Mouse (Mus musculus) heart, postnatal 14 days (tissue): ENCODE results near the gene Gm20696. TPM values are rescaled to one million over a fixed set of nuclear protein-coding genes. Genes with fewer than 3 reads are reported as not detected.

Experiments used
- DNase-seq, 2 experiments: peaks; one replicate each; pipeline ENCODE4 v3.0.0; 2021 to 2022
- intact Hi-C: fragments of 180-260 bp; cut with DNase I; formaldehyde crosslinking; loops from one replicate; pipeline ENCODE4 v1.15.1; 2025
- total RNA-seq, 2 experiments: library from RNA; stranded (reverse); gene quantifications; 2 replicates each; pipeline ENCODE4 v1.2.3; 2021

The Gm20696 gene
- total RNA-seq, 2 experiments from 2014 or later: 2.3 to 3.2 TPM

DNA sequence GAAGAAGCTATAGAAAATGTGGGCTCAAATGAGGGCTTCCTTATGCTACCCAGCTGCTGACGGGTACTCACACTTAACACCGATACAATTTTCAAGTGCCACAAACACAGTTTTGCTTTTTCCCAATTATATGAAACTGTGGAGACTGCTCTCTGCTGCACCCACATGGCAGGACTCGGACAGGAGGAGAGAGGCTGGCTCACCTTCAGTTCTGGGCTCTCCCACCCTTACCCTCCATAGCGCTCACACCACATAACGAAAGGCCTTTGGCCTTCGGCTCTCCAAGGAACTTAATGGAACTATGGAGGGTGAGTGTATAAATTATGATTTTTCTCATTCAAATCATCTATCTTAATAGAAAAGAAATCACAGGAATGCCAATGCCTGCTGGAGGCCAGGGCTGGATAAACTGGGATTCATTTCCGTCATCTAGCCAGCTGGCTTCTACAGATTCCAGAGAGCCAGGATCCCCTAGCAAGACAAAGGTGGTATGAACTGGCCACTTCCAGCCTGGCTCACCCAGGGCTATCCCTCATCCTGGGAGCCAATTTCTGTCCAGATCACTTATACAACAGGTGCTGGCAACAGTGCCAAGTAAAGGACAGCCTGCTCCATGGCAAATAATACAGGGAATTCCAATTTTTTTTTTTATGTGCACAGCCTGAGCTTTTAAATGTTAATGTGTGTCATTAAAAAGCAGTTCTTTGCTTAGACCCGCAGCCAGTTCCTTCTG is 36.7 kb downstream of the Gm20696 start:
- no peak for DNase-seq
- intact Hi-C loops: loop anchor here (10.0 kb wide), 1 partner anchor 1355 kb away; no protein-coding TSS in a partner anchor

DNA sequence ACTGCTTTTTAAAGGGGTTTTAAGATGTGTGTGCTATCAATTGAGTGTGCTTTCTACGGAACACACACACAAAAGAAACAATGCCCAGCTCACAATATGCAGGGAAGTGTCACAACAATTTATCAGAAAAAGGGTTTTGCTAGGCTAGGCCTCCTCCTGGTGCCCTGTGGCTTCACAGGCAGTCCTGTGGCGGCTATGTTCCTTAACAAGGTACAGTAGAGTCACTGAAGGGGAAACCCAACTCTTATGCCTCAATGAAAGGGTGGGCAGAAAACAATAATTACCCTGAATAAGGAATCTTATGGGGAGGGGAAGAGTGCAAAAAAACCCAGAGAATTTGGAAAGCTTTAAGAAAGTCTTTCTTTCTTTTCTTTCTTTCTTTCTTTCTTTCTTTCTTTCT is 40.2 kb downstream of the Gm20696 start:
- no peak for DNase-seq

DNA sequence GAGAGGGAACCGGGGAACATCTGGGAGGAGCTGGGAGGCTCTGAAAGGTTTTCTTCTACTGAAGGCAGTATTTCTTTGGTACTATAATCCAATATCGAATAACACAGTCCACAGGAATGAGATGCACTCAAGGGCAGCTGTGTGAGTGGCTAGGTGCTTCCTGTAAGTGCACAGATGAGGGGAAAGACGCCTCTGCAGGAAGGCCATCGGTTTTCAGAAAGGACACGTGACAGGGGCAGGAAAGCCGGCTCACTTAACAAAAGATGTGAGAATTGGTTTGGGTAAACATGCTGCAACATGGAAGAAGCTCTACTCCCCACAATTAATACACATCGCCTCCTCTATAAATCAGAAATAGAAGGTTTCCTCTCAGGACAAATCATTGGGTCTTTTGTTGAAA is 40.8 kb downstream of the Gm20696 start:
- intact Hi-C loops: loop anchor here (10.0 kb wide), 1 partner anchor 1351 kb away; no protein-coding TSS in a partner anchor
- no peak for DNase-seq

More for the DNA sequence above, 40.2 kb downstream of the Gm20696 start:
- intact Hi-C loops: loop anchor here (10.0 kb wide), 1 partner anchor 1352 kb away; no protein-coding TSS in a partner anchor

DNA sequence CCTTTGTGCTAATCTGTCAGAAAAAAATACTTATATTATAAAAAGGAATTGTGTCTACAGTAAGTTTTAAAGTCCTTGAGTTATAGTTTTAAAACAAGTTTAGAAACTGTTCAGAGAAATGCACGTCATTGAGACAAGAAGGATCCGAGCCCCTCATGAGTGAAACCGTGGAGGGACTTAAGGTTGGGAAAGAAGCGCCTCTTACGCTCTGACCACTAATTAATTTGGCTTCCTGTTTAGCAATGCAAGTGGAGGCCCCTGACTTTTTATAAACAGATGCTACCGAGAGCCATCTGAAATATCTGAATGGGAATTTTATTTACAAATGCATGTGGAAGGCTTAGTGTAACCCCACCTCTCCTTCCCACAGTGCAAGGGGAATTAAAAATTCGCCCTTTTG is 41.3 kb downstream of the Gm20696 start:
- no peak for DNase-seq
- intact Hi-C loops: loop anchor here (10.0 kb wide), 1 partner anchor 1351 kb away; no protein-coding TSS in a partner anchor

DNA sequence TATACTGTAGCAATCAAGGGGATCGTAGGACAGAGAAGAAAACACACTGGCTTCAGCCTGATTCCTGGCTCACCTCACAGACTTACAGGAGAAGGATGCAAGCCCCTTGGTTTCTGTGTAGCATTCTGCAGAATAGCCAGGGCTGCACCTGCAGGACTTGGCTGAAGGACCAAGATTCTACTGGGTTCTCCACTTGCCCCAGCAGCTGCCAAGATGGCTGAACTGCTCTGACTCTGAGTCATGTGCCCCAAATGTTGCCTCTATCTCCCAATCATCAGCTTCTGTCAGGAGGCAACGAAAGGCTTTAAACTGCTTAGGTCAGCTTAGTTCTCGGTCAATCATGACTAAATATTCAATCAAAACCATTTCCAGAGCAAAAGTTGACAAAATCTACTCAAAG is 42.1 kb downstream of the Gm20696 start:
- DNase-seq: no peak
- intact Hi-C loops: loop anchor here (10.0 kb wide), 1 partner anchor 1350 kb away; no protein-coding TSS in a partner anchor

DNA sequence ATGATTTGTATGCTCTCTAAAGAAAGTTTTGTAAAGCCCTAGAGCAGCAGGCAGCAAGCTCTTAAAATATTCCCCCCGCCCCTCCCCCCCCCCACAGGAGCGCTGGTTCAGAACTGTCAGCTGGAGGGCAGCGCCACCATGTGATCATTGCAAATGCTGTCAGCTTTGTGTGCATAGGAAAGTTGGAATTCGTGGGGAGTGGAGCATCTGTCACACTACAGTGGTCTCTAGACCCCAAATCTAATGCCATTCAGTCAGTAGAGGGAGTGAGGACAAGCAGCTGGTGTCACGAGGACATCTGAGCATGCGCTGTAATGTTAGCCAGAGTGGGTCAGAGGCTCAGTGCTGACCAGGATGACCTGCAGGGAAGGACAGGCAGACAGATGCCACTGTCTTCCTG is 43.0 kb downstream of the Gm20696 start:
- intact Hi-C loops: loop anchor here (10.0 kb wide), 1 partner anchor 1349 kb away; no protein-coding TSS in a partner anchor

DNA sequence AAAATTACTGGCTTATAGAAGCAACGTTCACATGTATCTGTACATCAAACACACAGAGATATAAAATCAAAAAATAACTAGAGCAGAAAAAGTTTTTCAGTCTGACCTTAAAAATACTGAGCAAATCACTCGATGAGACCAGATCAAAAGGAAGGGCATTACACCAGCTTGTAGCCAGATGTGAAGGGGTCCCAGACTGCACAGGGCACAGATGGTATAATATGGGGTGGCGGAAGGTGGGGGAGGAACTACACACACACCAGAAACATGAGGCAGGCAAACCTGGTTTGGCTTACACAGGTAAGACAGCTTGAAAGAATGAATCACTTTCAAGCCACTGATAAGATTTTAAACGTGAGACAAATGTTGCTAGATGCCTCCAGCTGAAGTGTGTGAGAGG is 45.4 kb downstream of the Gm20696 start:
- intact Hi-C loops: loop anchor here (10.0 kb wide), 1 partner anchor 1346 kb away; no protein-coding TSS in a partner anchor
- DNase-seq: no peak

More for the DNA sequence above, 43.0 kb downstream of the Gm20696 start:
- peak; percentile 27 to 37 for DNase-seq

DNA sequence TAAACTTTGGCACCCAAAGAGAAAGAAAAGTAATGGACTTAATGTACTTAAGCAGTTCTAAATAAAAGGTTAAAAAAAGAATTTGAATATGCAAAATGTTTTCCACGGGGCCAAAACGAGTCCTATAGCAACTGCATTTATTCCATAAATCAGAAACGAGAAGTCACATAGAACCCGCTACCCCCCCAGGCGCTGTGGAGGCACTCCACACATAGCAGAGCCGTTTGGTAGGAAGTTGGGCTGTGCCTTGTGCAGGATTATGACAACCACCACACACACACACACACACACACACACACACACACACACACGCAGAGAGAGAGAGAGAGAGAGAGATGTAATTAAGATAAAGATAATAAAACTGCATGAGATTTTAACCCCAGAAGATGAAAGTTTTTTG is 46.1 kb downstream of the Gm20696 start:
- intact Hi-C loops: loop anchor here (10.0 kb wide), 1 partner anchor 1346 kb away; no protein-coding TSS in a partner anchor
- DNase-seq: no peak

DNA sequence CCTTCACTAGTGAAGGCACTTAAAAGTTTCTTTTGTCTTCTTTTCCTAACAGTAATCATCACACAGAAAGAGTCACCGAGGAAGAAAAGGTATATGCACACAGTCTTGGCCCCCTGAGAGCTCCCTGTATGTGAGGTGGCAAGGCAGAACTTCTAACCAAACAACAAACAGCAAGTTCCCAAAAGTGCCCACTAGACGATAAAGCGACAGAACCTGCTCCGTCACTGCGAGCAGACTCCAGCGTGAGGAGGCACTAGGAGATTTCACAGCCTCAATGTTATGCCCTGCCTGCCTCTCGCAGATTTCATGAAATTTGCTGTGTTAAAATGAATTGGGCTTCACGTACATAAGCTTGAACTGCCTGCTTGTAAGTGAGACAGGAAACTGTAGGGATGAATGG is 46.6 kb downstream of the Gm20696 start:
- intact Hi-C loops: loop anchor here (10.0 kb wide), 1 partner anchor 1345 kb away; no protein-coding TSS in a partner anchor
- DNase-seq: no peak

DNA sequence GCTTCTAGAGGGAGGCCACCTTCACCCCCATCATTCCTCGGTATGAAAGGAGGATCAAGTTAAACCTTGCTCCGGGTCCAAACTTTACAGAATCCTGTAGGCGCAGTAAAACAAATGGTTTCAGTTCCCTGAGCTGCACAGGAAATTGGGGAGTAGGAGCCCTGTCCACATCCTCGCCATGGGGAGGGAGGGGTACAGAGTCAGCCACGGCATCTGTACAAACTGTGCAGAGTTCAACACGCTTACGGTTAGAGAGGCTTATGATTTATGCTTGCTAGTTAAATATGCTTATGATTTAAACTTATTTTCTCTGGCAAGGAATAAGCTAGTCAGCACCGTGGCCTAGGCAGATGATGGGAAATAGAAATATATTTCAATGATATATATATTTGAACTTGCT is 47.1 kb downstream of the Gm20696 start:
- DNase-seq: no peak
- intact Hi-C loops: no loop called here

DNA sequence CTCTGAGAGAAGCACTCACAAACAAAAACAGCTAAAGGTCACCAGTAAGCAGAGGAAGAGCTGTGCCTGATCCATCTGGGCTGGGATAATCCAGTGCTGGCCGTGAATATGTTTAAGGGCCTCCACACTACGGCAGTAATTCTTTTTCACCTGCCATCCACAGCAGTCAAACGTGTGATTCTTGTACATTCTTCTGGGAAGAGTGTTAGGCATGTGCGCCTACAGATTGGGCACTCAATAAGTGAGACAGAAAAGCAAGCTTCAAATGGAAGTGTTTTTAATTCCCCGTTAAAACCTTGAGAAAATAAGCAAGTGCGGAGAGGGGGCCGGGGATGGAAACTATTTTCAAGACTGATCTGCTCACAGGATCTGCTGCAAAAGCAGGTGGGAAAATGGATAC is 48.7 kb downstream of the Gm20696 start:
- DNase-seq: no peak
- intact Hi-C loops: no loop called here

DNA sequence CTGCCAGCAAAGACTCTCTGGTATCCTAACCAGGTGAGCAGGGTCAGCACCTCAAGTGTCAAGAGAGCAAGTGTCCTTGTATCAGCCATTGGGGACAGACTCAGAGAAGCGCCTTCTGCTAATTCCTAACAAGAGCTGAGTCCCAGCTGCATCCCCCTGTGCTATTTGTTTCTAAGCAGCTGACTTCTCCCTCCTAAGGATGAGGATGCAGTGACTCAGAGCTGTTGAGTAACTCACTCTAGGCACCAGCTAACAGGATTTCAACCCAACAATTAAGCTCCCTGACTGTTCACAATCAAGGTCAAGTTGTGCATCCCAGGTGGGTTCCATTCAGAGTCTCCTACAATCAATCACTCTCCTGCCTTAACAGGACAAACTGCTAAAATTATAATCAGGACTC is 49.2 kb downstream of the Gm20696 start:
- DNase-seq: no peak
- intact Hi-C loops: no loop called here

DNA sequence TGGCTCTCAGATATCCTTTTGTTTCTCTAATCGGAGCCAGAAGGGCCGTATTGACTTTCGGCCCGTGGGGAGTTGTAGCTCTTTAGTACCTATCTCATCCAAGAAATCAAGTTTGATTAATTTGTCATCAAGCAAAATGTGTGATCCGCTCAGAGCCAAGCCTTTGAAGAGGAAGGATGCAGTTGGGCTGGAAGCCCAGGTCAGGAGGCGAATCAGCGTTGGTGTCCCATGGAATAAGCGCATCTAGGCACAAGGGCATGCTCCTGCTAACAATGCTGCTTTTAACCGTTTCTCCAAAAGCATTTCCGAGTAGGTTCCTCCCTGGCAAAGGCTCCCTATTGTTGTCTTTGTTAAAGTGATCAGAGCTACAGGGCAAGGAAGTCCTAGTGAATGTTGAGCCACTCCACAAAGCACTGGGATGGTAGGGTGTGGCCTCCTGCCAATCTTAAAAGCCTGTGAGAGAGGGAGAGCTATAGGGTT is 51.3 kb downstream of the Gm20696 start:
- no peak for DNase-seq
- intact Hi-C loops: no loop called here

DNA sequence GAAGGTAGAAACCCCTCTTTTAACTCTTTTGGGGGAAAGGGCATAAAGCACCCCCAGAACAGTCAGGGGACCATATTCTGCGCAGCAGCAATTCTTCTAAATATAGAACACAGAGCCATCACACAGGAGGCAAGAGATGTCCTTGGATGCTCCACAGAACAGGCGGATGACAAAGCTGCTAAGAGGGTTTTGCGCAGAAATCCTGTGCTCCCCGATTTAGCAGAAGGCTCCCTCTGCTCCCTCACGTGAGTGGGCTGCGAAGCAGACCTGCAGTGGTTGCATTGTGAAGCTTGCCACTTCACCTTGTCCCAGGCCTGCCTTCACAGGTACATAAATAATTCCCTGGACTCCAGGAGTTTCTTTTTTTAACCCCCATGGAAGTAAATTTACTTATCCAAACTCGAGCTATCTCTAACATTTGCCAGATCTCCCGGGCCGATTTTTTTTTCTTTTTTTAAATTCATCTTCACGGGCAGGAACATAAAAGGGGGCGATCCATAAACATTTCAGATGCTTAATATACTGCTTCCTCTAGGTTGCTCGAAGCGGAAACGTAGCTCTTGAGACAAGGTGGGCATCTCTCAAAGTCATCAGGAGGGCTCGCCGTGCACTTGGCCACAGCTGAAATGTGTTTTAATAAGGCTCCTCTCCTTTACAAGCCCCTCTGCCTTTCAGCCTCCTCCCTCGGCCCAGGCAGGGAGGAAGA is 51.9 kb downstream of the Gm20696 start:
- intact Hi-C loops: no loop called here
- no peak for DNase-seq

DNA sequence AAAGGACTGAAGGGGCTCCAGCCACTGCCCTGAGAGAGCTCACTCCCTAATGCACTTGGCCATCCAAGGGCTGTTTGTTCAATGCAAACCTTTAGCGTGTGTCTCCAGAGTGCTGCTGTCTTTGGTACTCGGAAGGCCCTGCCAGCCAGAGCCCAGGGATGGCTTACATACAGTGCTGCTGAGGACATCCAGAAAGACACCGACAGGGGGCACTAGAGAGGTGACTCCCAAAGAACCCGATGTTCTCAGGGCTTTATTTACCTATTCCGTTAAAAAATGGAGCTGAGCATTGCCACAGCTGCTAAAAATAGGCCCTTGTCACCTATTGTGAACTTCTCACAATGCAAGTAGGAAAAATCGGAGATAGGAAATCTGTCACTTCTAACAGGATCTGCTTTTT is 54.7 kb downstream of the Gm20696 start:
- DNase-seq: no peak
- intact Hi-C loops: no loop called here

DNA sequence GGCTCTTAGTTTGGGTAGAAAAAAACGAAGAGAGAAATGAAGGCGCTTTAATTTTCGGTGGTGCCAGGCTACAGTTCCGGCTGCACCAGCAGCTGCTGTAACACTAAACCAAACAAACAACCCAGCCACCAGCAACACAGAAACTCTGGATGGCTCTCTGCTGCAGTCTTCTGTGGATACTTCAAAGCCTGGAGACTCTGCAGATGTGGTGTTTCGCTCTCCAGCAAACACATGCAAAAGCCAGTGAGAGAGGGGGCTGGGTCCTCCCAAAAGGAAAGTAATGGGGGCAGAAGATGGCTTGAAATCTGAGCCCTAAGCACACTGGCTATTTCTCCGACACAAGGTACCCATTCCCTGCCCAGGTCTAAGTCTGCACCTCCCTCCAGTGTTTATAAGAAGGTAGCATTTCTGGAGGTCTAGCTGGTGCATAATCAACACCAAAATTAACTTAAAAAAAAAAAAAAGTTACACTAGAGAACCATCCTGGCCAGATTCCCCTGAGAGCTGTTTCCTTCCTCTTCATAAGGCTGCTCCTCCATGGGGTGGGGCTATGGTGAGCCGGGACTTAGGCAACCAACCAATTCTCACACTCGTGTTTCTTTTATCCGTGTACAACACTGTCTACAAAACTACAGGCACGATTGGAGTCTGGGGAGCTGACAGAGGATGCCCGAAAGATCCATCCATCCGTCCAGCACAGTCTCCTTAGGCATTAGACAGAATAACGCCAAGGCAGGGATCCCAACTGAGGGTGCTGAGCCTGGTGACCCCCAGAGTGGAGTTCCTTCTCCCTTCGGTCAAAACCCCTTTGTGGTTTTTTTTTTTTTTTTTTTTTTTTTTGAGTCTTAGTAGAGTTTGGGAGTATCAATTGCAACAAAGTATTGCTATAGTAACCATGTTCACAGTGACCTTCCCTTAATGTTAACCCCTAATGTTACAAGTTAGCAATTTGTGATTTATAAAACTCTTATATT is 55.9 kb downstream of the Gm20696 start:
- DNase-seq: peak; percentile 17 to 40
- intact Hi-C loops: no loop called here

DNA sequence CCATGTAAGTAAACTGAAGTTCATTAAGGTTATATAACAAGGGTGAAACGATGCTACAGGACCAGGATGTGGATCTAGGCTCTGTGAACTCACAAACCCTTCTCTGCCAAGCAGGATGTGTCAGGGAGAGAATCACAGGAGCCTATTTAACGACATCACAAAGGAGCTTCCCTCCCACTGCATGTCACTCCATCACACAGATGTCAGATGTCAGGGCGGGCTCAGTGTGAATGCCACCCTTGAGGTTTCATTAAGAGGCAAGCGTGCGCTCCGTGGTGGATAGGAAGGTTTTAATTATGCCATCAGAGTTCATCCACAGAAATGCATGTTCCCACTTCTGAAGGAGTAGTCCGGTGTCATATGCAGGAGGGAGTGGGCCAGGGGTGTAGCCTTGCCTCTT is 60.5 kb downstream of the Gm20696 start:
- DNase-seq: no peak
- intact Hi-C loops: loop anchor here (10.0 kb wide), 1 partner anchor 651 kb away; no protein-coding TSS in a partner anchor

DNA sequence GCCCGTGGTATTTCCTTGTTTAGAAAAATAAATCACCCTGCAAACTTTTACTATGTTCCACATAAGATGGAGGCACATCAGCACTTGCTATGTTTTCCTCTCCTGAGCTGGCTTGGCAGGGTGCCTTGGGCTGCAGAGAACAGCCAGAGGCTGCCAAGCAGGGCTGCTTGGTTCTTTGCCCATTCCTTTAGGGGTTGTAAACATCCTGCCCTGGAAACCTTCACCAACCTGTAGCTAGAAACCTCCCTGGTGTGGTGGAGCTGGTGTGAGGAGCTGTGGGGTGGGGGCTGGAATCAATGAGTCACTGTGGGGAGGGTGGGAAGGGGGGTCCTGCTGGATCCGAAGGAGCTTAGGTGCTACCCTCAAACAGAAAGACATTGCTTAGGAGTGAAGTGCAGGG is 61.8 kb downstream of the Gm20696 start:
- peak; percentile 63 to 66 for DNase-seq
- intact Hi-C loops: loop anchor here (10.0 kb wide), 1 partner anchor 650 kb away; no protein-coding TSS in a partner anchor

DNA sequence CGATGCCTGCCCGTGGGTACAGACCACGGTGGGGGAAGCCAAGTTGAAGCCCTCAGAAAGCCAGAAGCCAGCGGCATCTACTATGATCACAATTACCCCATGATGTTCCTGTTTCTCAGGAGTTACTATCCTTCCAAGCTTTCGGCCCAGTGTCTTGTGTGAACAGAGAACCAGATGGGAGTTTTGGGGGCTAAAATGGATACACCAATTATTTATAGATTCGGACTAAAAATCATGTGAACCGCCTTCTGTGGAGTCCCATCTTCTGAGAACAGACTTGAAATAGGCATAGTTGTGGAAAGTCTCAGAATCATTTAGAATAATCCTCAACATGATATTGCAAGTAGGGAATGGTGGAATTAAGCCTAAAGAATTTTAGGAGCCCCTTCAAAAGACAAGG is 64.2 kb downstream of the Gm20696 start:
- intact Hi-C loops: loop anchor here (10.0 kb wide), 1 partner anchor 648 kb away; no protein-coding TSS in a partner anchor
- no peak for DNase-seq

DNA sequence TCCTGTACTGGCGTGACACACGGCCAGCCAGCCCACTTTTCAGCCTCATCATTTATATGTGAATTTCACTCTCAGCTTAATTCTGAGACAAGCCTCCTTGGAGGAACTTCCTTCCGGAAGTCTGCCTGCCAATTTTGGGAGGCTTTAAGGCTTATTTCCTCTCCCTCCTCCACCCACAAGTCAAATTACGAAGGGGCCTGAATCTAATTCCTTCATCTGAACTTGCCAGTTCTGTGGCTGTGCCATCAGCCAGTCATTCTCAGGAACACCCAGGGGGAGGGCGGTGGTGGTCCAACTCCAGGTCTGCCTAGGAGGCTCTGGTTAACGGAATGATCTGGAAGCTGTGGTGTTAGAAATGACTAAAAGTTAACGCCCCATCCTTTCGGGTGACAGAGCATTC is 65.7 kb downstream of the Gm20696 start:
- DNase-seq: no peak
- intact Hi-C loops: loop anchor here (2.0 to 10.0 kb wide), 2 partner anchors 646 to 1076 kb away; no protein-coding TSS in a partner anchor
